Mouse (Mus musculus) cerebellum, adult 2 months (tissue): ENCODE data around the gene Veph1.

Experiments
- CTCF ChIP-seq: fragments of 200-500 bp; IDR thresholded peaks from 2 replicates; pipeline ENCODE4 v1.5.1; 2011; ENCODE audit warnings: low read depth, mild to moderate bottlenecking, control low read depth, low read length, moderate library complexity, borderline replicate concordance; ENCODE audit not compliant: insufficient read depth
- POLR2A ChIP-seq: fragments of 200-500 bp; IDR thresholded peaks from 2 replicates; pipeline ENCODE4 v1.6.1; 2011; ENCODE audit warnings: low read length, control low read depth, borderline replicate concordance; ENCODE audit not compliant: insufficient read depth

- TF ChIP-seq CTCF (no peak), POLR2A (no peak)
Measured at GRCm38 (mm10) chr3:66310586-66310985, 13.9 kb upstream of the Veph1 start.
